Mouse (Mus musculus) CD4-positive, CD25-positive, alpha-beta regulatory T cell, adult 4 months (primary cell): Measurements from ENCODE around the gene Zfp512b. TPM values are rescaled to one million over a fixed set of nuclear protein-coding genes. Genes with fewer than 3 reads are reported as not detected.

Experiments used
- ATAC-seq: one replicate; pipeline ENCODE4 v1.8.0; 2017
- polyA plus RNA-seq, 2 experiments: library from polyadenylated mRNA; unstranded; fragments of 100-300 nt; shearing (Covaris generic); gene quantifications; one replicate each; pipeline ENCODE4 v1.2.1; 2017

Gene Zfp512b
- polyA plus RNA-seq, 2 experiments from 2014 or later: 19.0 to 45.0 TPM

- no peak for ATAC-seq
Observed at GRCm38 (mm10) chr2:181572921-181573920, 19.4 kb downstream of the Zfp512b start.

- ATAC-seq: no peak
Observed at GRCm38 (mm10) chr2:181571941-181572670, 20.5 kb downstream of the Zfp512b start.

GRCm38 (mm10) chr2:181570921-181571595 is 21.5 kb downstream of the Zfp512b start:
- no peak for ATAC-seq

GRCm38 (mm10) chr2:181570375-181570774 is 22.2 kb downstream of the Zfp512b start:
- no peak for ATAC-seq

GRCm38 (mm10) chr2:181569856-181570255 is 22.7 kb downstream of the Zfp512b start:
- no peak for ATAC-seq

GRCm38 (mm10) chr2:181568272-181569008 is 24.2 kb downstream of the Zfp512b start:
- ATAC-seq: peak; percentile 77

GRCm38 (mm10) chr2:181567338-181567737 is 25.3 kb downstream of the Zfp512b start:
- ATAC-seq: no peak

- ATAC-seq: no peak
Observed at GRCm38 (mm10) chr2:181553772-181554171, 38.8 kb downstream of the Zfp512b start.

- no peak for ATAC-seq
Observed at GRCm38 (mm10) chr2:181550233-181550632, 42.4 kb downstream of the Zfp512b start.

GRCm38 (mm10) chr2:181548682-181549081 is 43.9 kb downstream of the Zfp512b start:
- ATAC-seq: no peak

- ATAC-seq: no peak
Observed at GRCm38 (mm10) chr2:181548227-181548626, 44.4 kb downstream of the Zfp512b start.

GRCm38 (mm10) chr2:181546142-181546541 is 46.5 kb downstream of the Zfp512b start:
- ATAC-seq: no peak

GRCm38 (mm10) chr2:181541761-181542380 is 50.7 kb downstream of the Zfp512b start:
- no peak for ATAC-seq

- ATAC-seq: no peak
Observed at GRCm38 (mm10) chr2:181537444-181538047, 55.1 kb downstream of the Zfp512b start.

- no peak for ATAC-seq
Observed at GRCm38 (mm10) chr2:181536410-181536809, 56.2 kb downstream of the Zfp512b start.

GRCm38 (mm10) chr2:181532589-181532988 is 60.0 kb downstream of the Zfp512b start:
- ATAC-seq: no peak

Other genes starting within 250 kb of the Zfp512b start
- 10 to 100 TPM; 16.4 to 23.4 TPM for gene Zgpat, start 227.9 kb downstream of the Zfp512b start, polyA plus RNA-seq
- 10 to 100 TPM; 67.6 to 76.2 TPM for gene Arfrp1, start 227.4 kb downstream of the Zfp512b start, polyA plus RNA-seq
- 100 to 1,000 TPM; 302 to 371 TPM for gene Lime1, start 212.7 kb downstream of the Zfp512b start, polyA plus RNA-seq
- gene Zbtb46, start 133.4 kb downstream of the Zfp512b start, polyA plus RNA-seq: 1 to 10 TPM; 3.4 to 4.3 TPM
- not detected for gene Abhd16b, start 99.6 kb downstream of the Zfp512b start, polyA plus RNA-seq
- 100 to 1,000 TPM; 108 to 109 TPM for gene Tpd52l2, start 95.7 kb downstream of the Zfp512b start, polyA plus RNA-seq
- gene Dnajc5, start 72.3 kb downstream of the Zfp512b start, polyA plus RNA-seq: 10 to 100 TPM; 39.4 to 46.7 TPM
- 100 to 1,000 TPM; 178 to 280 TPM for gene Uckl1, start 7.9 kb downstream of the Zfp512b start, polyA plus RNA-seq
- gene Prpf6, start 935 bp downstream of the Zfp512b start, polyA plus RNA-seq: 100 to 1,000 TPM in 1 of 2 experiments, 10 to 100 TPM in 1; 86.8 to 115 TPM
- gene Samd10, start 6.4 kb upstream of the Zfp512b start, polyA plus RNA-seq: 1 to 10 TPM; 5.9 to 7.1 TPM
- gene Gm29797, start 64.2 kb upstream of the Zfp512b start, polyA plus RNA-seq: not detected
- gene Sox18, start 78.8 kb upstream of the Zfp512b start, polyA plus RNA-seq: not detected
- gene Tcea2, start 87.5 kb upstream of the Zfp512b start, polyA plus RNA-seq: 10 to 100 TPM; 14.3 to 16.0 TPM
- 100 to 1,000 TPM; 174 to 198 TPM for gene Rgs19, start 101.2 kb upstream of the Zfp512b start, polyA plus RNA-seq
- not detected for gene Lkaaear1, start 105.6 kb upstream of the Zfp512b start, polyA plus RNA-seq
- gene Oprl1, start 122.2 kb upstream of the Zfp512b start, polyA plus RNA-seq: not detected
- gene Myt1, start 170.5 kb upstream of the Zfp512b start, polyA plus RNA-seq: not detected
- 10 to 100 TPM; 65.5 to 69.4 TPM for gene Pcmtd2, start 245.1 kb upstream of the Zfp512b start, polyA plus RNA-seq